Mouse (Mus musculus) frontal cortex, postnatal 25 days (tissue): ENCODE measurements around the gene Ppm1a.
A peak's percentile ranks its signal among the peaks of the same experiment; 100 is the strongest.

ENCODE experiments used
- DNase-seq, 2 experiments: peaks; one replicate each; pipeline ENCODE4 v3.0.0; 2022; ENCODE audit warnings: low spot score in 2 of 2

The Ppm1a gene

GRCm38 (mm10) chr12:72757086-72757485 is at the start of gene Ppm1a:
Ppm1a (plus strand) TSS chr12:72757455.
- DNase-seq = no peak

DNA sequence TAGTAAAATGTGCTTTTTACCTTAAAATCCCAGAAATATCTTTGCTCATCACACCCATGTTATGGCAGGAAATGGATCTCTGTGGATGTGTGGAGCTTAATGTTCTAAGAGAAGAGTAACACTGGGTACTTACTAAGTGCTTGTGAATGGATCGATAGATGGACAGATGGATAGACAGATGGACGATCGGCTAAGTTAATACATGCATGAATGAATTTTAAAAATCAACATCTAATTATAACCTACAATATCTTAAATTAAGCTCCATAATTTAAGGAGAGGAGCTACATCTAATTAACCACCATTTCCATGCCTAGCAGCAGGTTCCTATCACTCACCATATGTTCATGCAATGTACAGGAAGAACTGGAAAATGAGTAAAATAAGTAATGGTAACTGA is 47.3 kb upstream of the Ppm1a start:
- no peak for DNase-seq

DNA sequence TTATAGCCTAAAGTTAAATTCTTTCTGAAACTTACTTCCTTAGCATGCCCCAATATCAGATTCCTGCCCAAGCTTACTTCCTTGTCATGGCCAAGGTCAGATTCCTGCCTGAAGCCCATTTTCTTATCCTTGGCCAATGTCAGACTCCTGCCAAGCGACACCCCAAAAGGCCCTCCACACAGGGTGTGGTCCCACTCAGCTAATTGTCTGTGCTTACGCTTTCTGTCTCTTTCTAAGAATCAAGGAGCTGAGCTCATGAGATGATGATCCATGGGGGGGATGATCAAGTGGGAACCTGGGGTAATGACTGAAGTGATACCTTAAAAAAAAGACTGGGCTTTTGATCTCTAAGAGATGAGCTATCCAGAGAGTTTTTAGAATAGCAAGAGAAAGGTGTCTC is 42.4 kb upstream of the Ppm1a start:
- no peak for DNase-seq

DNA sequence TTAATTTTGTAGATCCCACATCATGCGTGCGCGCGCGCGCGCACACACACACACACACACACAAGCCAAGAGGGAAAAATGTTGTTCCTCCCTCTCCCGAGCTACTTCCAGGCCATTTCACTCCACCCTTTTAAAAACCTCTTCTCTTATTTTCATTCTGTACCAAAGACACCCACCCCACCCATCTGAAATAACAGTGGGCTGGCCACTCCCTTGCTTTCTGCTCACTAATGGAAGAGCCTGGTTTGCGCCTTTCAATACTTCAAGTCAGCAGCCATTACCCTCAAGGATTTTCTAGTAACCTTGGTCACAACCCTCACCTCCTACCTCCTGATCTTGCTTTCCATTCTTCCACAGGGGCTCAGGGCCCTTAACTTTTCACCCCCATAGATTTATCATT is 41.4 kb upstream of the Ppm1a start:
- no peak for DNase-seq

GRCm38 (mm10) chr12:72719046-72719445 is 38.2 kb upstream of the Ppm1a start:
- no peak for DNase-seq

DNA sequence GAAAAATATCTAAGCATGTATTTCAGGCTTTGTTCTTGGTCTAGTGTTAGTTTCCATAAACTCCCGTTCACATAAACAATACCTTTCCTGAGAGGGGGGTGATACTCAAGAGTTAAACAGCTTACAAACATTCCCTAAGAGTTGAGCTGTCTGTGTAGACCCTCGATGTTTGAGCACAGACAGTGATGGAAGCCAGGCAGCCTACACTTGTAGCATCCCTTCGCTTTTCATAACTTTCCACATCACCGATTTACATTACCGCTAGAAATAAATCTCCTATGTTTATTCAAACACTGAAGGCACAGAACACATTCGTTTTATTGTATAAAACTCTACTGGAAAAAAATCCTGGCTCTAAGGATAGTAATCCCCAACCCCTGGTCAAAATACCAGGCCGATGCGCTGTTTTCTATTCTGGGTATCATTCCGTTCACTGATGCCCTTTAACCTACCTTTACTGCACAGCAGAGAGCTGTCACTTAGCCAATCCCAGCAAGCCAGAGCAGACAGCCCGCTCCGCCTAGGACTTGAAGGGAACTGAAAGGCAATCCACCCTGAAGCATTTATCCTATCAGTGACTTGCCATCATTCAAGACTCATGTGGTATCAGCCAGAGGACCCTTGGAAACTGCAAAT is 37.7 kb upstream of the Ppm1a start:
- DNase-seq = no peak

- DNase-seq = no peak
Observed at GRCm38 (mm10) chr12:72721710-72722109, 35.5 kb upstream of the Ppm1a start.

DNA sequence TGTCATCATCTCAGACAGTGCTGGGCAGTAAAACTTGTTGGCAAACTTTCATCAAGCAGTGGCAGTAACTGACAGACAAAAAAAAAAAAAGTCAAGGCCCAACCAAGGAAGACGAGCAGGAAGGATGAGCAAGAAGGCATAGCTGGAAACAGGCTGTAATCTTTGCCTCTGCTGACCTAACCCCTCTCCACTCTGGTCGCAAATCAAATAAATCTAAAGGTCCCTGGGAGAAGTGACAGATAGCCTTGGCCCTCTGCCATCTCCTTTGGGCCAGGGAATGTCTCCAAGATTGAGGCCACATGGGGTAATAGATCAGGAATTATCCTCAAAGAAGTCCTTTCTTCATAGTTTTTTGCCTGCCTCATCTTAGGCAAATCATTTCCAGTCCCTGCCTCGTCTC is 33.3 kb upstream of the Ppm1a start:
- no peak for DNase-seq

DNA sequence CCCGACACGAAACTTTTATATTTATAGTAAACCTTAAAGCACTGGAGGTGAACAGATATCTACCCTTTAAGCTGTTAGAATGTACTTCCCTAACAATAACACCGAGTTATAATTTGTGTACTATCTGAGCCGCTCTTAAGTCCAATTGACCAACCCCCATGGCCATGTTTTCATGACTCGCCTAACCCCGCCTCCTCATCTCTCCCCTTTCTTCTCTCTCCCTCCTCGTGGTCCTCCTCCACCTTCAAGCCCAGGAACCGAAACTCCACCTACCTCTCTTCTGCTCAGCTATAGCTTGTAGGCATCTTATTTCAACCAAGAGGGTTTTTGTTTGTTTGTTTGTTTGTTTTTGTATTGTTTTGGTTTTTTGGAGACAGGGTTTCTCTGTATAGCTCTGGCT is 30.2 kb upstream of the Ppm1a start:
- DNase-seq = no peak

DNA sequence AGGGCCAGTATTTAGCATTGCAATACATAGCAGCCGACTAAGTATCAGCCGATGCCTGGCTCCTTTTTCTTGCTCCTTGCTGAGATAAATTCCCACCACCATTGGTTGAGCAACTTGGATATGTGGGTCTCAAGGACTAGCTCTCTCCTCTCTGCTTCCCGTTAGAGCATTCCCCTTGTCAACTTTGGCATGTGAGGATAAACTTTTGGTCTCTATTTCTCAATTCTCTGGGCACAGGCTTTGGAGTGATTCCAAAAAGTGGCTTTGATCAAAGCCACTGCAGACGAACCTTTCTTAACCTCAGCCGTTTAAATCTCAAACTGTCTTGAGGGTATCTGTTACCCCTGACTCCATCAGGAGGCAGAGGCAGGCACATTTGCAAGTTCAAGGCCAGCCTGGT is 29.6 kb upstream of the Ppm1a start:
- DNase-seq = no peak

DNA sequence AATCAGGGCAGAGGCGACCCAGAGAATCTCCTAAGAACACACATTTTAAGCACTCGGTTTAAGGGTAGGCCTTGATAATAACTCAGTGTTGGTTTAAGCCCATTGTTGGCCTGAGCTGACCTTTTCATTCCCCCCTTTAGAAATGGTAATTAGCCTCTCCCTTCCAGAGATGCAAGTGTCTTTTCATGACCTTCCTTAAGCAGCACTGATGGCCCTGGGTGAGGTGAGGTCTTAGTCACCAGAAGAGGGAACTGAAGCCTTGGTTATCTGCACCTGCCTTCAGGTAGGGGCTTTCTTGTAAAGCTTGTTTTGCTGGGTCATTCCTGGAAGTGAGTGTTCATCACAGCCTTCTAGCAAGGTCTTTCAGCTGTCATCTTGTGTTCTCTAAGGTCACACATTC is 23.1 kb upstream of the Ppm1a start:
- no peak for DNase-seq

DNA sequence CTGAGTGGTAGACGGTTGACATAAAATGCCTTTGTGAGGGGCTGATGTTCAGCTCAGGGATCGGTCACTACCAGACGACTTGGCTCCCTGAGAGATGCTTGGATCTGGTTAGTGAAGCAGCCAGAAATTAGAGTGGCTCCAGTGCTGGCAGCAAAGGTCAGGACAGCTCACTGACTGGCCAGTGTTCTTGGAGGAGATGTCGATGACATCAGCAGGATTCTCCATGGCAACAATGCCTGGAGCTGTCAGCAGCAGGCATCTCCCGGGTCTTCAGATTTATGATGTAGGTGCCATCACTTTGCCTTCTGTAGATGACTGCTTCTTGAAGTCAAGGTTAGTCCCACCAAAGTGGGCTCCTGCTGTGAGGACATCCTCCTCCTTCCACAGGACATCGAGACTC is 16.1 kb upstream of the Ppm1a start:
- DNase-seq = no peak

DNA sequence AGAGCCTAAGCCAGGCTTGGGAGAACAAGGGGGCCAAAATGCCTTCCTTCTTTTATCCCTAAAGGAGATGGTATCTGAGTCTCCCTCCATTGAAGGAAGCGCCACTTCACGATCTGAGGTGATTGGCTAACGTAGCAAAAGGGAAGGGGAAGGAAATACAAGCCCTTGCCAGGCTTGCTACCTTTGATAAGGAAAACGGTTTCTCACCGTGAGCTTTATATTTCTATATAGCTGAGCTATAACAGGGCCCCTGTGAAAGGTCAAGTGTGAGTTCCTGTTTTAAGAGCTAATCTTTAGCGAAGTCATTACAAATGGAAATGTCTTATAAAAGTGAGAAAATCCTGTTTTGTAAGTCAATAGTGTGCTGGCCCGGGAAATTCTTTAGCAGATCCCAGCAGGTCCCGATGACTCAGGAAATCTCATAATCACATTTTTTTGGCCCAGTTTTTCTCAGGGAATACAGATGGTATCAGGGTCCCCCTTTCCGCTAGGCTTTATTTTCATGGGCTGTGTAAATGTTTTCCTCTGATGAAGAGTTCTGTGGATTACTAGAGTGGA is 12.4 kb upstream of the Ppm1a start:
- DNase-seq = no peak

GRCm38 (mm10) chr12:72745486-72745885 is 11.8 kb upstream of the Ppm1a start:
- DNase-seq = no peak

DNA sequence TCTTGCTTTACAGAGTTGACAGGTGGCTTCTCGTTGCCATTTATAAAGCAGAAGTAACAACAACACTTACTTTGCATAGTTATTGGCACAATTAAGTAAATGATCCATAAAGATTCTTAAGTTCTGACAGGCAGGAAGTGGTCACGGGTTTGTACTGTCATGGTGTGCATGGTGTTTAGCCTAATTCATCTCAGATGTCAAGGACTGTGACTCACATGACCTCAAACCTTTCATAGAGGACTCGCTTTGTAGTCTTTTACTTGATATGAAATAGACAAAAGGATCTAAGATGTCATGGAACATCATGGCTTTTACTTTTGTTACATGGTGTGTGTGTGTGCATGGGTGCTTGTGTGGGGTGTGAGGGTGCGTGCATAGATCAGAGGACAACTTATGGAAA is 8.9 kb upstream of the Ppm1a start:
- DNase-seq = no peak

DNA sequence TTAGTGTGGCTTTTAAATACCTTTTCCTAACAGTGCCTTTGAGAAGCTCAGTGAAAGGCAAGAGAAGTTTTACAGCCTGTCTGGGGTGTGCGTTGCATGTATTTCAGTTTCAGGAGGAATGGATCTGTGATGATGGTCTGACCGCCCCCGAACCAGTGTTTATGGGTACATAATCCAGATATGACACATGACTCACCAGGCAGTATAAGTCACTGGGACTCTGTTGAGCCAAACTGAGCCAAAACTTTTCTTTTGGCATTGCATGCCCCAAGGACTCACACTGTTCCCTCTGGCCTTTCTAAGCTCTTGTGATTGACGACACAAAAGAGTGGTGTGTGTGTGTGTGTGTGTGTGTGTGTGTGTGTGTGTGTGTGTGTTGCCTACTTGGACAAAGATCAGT is 8.4 kb upstream of the Ppm1a start:
- DNase-seq = no peak

- no peak for DNase-seq
Observed at GRCm38 (mm10) chr12:72749500-72749899, 7.8 kb upstream of the Ppm1a start.

DNA sequence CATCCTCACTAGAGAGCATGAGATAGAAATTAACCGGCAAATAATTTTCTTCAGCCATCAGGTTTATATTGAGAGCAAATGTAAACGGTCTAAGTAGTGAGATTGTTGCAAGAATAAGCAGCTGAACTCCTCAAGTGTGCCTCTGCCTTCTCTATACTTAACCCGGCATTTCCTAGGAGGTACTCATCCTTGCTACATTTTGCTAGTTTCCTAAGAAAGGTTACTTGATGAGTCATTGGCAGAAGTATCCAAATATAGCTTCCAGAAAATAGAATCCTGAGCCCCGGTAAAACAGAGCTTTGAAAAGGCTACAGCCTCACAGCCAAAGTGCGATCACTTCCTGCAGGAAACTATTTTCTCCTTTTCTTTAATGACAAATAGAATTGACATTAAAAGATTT is 7.2 kb upstream of the Ppm1a start:
- no peak for DNase-seq

DNA sequence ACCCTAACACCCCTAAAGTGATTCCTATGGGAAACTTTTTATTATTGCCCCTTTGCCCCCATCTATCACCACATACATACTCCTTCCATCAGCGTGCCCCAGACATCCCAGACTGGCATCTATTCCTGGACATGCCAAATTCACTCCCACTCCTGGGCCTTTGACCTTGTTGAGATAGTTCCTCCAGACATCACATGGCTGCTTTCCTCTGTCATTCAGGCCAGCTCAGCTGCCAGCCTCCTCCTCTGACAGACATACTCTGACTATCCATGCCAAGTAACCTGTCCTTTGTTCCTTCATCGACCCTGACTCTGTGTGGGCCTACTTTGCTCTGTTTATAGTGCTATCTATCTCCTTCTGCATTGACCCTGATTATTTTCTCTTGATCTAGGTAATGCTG is 6.6 kb upstream of the Ppm1a start:
- no peak for DNase-seq

- DNase-seq = no peak
Observed at GRCm38 (mm10) chr12:72757596-72757995, 341 bp downstream of the Ppm1a start.

DNA sequence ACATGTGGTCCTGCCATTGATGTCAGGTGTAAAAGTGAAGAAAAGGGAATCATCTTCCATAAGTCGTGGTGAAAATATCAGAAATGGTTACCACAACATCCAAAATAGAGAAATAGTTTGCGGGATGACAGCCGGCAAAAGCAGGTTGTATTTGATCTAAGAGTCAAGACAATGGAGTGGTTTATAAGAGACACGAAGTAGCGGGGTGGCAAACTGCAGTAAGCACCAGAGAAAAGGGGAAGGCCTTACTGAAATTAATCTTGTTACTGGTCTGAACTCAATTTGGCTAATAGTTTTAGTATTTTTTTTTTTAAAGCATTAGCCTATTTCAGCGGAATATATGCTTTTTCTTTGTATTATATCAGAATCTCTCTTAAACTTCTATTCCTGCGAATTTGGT is 2.7 kb downstream of the Ppm1a start:
- no peak for DNase-seq

DNA sequence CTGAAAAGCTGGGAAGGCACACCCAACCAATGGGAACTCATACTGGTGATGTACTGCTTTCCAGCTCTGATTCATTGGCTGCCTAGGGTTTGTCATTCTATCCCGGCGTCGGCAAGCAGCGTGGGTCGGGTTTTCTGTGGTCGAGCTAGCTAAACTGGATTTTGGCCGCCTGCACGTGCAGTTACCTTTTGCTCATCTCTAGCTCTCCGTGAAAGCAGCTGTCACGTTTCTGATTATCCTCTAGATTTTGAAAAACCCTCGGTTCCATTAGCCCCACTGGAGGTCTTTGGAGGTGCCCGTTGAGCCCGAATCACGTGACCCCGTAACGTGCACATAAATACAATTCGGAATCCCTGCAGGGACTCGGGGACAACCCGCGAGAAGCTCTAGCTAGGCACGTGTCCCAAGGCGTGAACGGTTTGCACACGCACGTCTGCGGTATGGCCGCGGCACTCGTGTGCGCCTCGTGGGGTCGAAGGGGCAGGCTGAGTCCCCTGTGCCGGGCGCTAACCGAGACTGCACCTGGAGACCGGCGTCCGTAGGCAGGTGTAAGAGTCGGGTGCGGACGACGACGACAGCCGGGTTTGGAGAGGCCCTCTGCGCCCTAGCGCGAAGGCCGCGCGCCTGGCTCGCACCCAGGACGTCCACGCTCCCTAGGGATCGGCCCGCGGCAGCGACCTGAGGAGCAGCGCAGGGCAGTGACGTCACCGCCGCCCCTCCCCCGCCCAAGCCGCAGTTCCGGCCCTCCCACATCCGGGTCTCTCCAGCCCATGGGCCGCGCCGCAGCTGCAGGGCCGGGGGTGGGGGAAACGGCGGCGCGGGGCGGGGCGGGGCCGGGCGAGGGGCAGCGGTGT is 3.3 kb downstream of the Ppm1a start:
- peak; percentile 88 to 91 for DNase-seq

GRCm38 (mm10) chr12:72761230-72761648 is 4.0 kb downstream of the Ppm1a start:
- peak in 1 of 2 experiments; percentile 9 for DNase-seq
